Mouse (Mus musculus) E14TG2a.4 (cell line): ENCODE measurements at regions not wholly inside any gene's neighbourhood (a gene's known extent, or its start where the extent isn't known, plus 50 kb on each side); places are given as distances from the start of the nearest gene placed in this dataset.

Experiments
- CTCF ChIP-seq: conservative IDR thresholded peaks from 2 replicates; pipeline ENCODE4 v1.5.1; 2014; ENCODE audit warnings: low read length
- NANOG ChIP-seq: IDR thresholded peaks from 2 replicates; pipeline ENCODE4 v1.6.1; 2014; ENCODE audit warnings: borderline replicate concordance, low read length, mixed read lengths
- POU5F1 ChIP-seq: IDR thresholded peaks from 2 replicates; pipeline ENCODE4 v1.6.1; 2014; ENCODE audit warnings: low read length, borderline replicate concordance

DNA sequence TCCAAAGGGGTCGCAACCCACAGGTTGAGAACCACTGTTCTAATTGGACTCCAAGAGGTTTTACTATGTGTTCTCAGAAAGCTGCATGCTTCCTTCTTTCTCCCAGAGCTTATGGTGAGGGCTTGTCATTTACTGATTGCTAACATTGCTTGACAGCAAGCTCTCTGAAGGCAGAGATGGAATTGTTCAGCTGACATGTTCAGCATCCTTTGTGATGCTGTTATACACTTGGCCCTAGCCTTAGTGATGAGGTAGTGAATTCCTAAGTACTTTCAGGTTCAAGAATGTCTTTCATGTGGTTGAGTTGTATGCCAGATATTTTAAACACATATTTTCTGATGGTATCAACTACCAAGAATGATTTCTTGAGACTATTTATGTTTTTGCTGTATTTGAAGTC lies 202.9 kb upstream of the Zc3h12c start:
- no peak for TF ChIP-seq CTCF
- TF ChIP-seq POU5F1 = no peak
- TF ChIP-seq NANOG = no peak
